Mouse (Mus musculus) thymus, postnatal 14 days (tissue): ENCODE measurements around the gene Zfp182.
A peak's percentile ranks its signal among the peaks of the same experiment; 100 is the strongest.

Experiments used
- DNase-seq: peaks from one replicate; pipeline ENCODE4 v3.0.0; 2021

Gene Zfp182

DNA sequence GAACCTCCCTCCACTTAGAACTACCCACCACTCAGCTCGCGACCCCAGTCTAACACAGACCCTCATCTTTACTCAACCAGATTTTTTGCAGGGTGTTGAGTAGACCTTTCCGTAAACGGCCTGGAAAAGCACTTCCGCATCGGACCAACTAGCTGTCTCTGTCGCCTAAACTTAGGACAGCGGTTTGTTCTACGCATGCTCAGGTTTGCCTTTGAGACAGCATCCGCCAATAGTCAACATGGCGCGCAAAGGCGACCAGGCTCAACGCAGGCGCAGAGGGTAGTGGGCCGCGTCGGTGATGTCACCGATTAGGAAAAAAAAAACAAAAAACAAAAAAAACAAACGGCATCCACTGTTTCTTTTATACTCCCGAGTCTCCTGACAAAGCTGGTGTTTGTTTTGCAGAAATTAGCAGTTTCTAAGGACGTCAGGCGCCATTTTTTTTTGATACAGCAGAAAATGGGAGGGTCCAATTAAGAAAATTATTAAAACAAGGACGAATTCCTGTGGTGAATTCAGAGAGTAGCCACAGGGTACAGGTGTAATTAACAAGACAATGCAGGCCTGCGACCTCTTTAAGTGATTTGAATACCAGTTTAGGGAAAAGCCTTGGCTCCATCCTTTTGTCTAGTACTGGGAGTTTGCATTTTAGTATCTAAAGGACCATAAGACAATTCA, at the start of gene Zfp182:
TSS of gene Zfp182 (minus strand) at position 451 of the 678 bp plus-strand sequence.
- DNase-seq = peak; percentile 80

DNA sequence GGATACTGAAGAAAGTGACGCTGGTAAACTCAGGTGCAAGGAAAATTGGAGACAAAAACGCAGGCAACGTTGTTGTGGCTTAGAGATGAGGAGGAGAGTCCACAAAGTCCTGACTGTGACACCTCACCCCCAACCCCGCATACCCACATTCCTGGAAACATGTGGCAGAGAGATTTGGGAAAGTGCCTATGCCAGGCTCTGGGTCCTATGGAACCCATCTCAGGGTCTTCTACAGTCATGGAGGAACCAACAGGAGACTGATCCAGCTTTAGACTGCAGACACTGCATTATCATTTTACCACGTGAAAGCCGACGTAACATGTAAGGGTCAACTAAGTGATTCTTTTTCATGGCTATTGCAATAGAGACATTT, 27.7 kb upstream of the Zfp182 start:
- DNase-seq = no peak

DNA sequence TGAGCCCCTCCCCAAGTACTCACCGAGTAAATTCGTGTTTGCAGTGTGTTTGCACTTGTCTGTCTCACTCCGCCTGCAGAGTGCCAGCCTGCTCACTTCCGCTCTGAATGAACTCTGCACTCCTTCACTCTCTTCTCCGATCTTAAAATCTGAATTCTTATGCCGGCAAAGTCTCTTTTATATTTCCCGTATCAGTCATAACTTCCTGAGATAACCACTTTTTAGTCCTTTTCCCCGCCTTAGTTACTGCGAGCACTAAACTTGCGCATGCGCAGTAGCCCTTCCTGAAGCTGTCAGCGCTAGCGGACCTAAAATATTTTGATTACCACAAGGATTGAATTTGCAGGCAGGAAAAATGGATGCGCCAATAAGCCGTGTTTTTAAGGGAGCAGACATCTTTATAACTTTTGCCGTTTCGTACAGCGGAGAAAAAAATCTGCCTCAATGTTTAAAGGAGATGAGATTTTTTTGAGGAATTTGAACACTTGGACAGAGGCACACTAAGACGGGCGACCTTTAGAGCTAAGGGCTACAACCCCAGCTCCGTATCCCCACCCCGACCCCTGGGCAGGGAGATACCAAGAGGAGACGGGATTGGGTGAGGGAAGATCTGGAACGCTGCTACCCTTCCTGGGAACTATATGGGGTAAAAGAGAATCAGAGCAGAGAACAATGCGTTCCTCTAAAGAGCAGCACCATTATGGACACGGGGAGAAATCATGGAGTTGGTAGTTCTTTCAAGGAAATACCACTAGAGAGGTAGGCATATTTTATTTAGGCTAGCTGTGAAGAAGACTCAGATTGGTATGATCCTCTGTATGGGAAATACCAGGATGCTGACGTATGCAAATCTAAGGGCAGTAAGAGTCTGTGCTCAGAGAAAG, 27.1 kb upstream of the Zfp182 start, which contains the start of gene Zfp300:
TSS of gene Zfp300 (minus strand) at position 545 of the 884 bp plus-strand sequence.
- peak; percentile 62 for DNase-seq

DNA sequence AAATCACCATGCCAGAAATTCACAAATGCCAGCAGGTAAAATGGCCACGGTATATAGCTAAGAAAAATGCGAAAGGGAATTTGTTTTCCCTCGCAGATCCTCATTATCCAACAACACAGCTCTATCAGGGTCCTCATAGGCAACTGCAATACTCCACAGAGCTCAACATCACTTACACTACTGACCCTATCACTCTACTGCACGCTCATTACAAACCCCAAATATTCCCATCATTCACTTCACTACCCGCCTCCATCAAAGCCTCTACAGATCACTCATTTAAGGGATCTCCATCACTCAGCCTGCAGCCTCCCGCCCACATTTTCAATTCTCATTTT, 26.5 kb upstream of the Zfp182 start:
- no peak for DNase-seq

DNA sequence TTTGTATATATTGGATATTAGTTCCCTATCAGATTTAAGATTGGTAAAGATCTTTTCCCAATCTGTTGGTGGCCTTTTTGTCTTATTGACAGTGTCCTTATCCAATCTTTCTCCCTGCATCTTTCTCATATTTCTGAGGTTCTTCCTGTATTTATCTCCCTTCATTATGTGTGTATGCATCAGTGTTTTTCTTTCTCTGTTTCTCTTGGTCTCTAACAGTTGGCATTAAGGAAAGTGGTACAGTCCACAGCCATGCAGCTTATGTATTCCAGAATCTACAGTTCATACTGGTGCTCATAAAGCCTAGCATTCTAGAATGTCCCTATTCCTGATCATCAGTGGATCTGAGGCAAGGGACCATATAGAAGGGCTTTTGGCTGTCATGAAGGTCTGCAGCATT, 6.0 kb upstream of the Zfp182 start, which contains the start of gene Spaca5:
TSS of gene Spaca5 (plus strand) at position 301 of the 400 bp plus-strand sequence.
- DNase-seq = no peak

DNA sequence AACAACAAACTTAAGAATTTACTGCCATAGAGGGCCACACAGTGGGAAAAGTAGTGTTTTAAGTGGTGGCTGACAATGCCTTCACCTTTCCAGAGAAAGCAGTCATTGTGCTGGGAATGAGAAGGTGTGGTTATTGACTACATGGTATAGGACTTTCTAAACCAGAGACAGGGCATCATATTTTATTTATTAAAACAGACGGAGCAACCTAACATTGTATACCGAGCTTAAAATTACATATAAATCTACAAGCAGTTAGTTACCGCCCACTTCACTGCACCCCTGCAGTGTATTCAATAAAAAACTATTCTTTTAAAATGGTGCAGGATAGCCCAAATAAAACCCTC, 401 bp upstream of the Zfp182 start:
- no peak for DNase-seq

DNA sequence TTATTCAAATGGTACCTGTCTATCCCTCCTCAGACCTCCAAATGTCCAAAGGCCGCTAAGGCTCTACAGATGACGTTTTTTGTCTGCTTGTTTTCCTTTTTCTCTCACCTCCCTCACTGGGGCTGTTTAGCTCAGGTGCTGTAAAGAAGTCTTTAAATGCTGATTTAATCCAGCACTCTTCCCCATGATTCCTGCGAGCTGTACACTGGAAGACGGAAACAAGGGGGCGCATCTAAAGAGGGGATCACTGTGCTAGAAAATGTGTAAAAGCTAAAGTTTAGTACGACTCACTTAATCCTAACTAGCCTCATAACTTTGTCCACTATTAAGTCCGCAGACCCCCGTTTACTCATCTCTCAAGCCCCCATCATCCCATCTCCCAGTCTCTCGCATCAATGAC, 656 bp downstream of the Zfp182 start:
- no peak for DNase-seq

DNA sequence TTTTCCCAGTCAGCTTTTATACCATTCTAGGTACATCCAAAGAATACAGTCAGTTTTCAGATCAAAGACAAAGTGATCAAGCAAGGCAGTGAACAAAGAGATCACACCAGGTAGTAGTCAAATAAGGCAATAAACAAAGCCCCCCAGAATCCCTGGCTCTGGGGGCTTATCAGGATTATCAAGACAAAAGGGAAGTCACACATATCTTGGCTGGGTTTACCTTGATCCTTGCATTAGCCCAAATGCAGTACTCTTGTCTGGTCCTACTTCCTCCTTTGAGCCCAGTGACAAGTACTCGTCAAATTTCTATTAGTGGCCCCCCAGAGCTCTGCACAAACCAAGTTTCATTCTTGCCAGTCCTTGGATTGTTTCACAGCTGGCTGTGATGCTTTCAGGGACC, 81.2 kb downstream of the Zfp182 start:
- no peak for DNase-seq
